Mouse (Mus musculus) bone marrow, adult 2 months (tissue): ENCODE results near the gene Pik3cg.

Experiments used
- CTCF ChIP-seq: fragments of 200-500 bp; IDR thresholded peaks from 2 replicates; pipeline ENCODE4 v1.5.1; 2011; ENCODE audit warnings: low read length, control low read depth; ENCODE audit not compliant: control insufficient read depth, insufficient read depth
- POLR2A ChIP-seq: fragments of 200-500 bp; IDR thresholded peaks from 2 replicates; pipeline ENCODE4 v1.6.1; 2011; ENCODE audit warnings: low read depth, mild to moderate bottlenecking, control low read depth, low read length, borderline replicate concordance; ENCODE audit not compliant: control insufficient read depth

GRCm38 (mm10) chr12:32187668-32188236, 20.7 kb downstream of the Pik3cg start:
- no peak for TF ChIP-seq CTCF
- no peak for TF ChIP-seq POLR2A
